Mouse (Mus musculus): ENCODE data around the gene Vegfb.
A peak's percentile ranks its signal among the peaks of the same experiment; 100 is the strongest.

The Vegfb gene

DNA sequence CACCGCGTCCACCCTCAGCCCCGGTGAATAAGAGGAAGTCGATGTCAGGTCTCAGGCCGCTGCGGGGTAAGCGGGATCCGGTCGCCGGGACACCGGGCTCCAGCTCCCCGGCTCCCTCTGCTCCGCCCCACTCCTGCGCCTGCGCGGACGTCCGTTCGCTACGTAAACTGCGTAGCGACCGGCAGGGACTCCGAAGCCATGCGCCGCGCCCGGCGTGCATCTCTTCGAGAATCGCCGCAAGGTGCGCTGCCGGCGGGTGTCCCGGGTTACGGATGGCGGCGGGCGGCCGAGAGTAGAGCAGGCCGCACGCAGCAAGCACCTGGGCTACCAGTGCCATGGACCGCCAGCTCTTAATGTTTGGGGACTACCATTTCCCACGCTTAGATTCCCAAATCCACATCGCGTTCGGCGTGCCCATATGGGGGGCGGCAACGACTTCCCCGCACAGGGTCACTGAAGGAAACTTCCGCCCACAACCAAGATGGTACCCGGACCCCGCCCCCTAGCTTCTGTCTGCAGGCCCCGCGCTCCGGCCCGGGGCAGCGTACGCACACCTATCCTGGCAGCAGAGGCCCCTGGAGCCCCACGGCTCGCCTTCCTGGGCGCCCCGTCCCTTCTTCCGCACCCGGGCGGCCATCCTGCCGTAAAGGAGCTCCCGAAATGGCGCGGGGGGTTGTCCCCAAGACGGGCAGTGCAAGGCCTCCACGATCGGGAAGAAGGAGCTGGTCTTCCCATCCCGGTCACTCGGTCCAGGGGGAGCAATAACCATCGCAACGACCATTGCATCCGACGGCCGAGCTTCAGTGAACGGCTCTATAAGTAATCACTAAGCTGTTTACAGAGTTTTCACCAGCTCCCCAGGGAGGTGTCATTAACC is 45.8 kb downstream of the Vegfb start, which contains the start of gene Bad:
Gene Bad, plus strand, starts transcription at position 490 of the 877 bp plus-strand sequence.
- peak; percentile 96 to 98 for DNase-seq

DNA sequence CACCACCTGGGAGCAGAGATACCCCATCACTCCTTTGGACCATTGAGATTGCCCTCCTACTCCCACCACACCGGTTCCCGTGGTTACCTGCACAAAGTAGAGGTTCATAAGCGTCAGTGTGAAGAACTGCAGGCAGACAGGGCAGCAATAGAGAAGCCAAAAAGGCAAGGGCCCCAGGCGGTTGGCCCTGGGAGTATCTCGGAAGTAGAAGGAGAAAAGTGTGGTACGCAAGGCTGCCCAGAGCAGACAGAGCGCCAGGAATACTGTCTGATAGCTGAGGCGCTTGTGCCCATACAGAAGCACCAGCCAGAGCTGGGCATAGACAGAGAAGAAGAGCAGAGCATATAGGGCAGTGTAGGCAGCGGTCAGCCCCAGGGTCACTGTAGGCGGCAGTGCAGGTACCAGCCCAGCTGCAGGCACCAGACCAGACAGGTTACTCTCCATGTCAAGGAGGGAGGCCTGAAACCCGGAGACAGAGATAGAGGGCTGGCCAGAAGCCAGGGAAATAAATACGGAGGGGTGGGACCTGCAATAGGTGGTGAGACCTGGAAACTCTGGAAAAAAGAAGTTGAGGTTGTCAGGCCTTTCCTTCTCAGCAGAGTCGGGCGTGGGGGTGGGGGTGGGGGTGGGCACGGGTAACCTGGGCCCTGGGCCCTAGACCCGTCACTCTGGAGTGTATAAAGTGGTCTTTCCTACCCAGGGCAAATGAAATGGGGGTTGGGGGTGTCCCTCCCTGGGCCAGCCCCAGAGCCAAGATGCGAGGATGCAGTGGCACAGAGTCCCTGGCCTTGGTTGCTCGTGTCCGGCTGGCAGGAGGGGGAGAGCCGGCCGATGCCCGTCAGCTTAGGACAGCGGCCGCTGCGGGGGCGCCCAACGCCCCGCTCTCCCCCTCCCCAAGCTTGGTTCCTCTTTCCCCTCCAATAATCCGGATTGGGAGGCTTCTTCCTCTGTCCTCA is 46.8 kb downstream of the Vegfb start:
- DNase-seq = peak in 1 of 2 experiments; percentile 52

DNA sequence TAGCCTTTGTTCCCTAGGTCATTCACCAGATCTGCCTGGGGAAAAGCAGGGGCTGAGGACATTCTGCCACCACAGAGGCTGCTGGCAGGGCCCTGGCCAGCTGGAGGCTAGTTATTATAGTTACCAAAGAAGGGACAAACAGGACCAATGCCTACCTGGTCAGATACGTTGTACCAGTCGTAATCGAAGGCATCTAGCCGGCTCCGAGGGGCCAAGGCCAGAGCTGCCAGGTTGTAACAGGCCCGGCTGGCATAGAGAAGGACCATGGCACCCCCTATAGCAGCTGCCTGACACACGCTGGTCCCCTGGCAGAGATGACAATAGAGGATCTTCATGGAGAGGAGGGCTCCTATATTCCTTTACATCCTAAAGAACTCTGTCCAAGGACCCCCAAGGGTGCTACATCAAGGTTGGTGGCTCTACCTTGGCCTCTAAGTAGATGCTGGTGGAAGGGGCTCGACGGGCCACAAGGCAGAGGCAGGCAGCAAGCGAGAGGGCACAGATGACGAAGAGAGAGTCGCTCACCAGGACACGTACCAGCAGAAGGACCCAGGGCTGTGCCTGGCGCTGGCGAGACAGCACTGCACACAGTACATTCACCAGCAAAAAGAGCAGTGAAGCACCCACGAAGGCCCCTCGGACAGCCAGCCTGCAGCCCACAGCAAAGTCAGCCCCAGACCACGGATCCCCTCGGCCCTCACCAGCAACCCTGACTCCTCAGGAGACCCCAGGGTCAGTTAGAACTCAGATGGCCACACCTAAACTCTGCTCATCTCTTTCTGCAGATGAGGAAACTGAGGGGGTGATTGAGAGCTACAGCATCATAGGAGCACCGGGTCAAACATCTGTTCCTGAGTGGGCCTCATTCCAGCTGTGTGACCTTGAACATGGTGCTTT is 48.1 kb downstream of the Vegfb start:
- peak; percentile 49 to 51 for DNase-seq

DNA sequence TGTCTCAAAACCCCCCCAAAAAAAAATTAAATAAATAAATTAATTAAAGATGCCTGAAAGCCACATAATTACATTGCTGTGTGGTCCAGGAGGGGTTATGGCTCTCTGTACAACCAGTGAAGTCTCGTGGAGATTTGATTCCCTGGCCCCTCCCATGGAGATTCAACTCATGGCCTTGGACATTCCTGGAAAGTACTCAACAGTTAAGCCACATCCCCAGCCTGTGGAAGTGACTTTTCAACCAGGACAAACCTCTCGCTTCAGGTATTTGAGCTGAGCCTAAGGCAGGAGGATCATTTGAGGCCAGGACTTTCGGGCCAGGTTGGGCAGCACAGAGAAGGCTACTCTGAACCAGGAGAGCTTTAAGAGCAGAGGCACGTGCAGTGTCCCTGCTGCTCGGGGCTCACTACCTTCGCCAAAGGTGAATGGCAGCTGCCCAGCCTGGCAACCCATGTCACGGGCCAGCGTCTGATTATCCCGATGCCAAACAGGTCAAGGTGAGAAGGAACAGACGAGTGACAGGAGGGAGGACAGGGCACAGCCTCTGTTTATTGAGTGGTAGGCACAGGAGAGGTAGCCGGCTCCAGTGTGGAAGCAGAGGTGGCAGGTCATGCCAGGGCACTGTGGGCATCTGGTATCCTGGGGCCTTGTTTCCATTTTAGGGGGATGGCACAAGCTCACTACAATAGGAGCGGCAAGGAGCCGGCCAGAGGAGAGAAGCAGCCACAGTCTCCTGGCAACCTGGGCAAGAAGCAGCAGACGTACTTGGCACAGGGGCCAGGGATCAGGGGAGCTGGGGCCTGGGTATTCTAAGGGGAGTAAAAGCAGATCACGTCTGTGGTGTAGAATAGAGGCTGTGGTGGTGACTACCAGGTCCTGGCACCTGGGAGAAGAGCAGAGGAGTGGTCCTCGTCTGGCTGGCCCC is 49.6 kb downstream of the Vegfb start:
- DNase-seq = peak; percentile 76 to 79

DNA sequence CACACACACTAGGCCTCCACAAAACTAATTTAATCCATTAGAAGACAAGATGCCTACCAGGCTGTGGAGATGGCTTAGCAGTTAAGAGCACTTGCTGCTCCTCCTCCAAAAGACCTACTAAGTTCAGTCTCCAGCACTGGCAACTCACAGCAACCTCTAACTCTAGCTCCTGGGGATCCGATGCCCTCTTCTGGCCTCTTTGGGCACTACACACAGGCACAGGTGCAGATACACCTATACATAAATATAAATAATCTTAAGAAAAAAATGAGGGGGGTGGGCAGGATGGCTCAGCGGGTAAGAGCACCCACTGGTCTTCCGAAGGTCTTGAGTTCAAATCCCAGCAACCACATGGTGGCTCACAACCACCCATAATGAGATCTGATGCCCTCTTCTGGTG is 51.2 kb downstream of the Vegfb start:
- peak; percentile 48 to 67 for DNase-seq

DNA sequence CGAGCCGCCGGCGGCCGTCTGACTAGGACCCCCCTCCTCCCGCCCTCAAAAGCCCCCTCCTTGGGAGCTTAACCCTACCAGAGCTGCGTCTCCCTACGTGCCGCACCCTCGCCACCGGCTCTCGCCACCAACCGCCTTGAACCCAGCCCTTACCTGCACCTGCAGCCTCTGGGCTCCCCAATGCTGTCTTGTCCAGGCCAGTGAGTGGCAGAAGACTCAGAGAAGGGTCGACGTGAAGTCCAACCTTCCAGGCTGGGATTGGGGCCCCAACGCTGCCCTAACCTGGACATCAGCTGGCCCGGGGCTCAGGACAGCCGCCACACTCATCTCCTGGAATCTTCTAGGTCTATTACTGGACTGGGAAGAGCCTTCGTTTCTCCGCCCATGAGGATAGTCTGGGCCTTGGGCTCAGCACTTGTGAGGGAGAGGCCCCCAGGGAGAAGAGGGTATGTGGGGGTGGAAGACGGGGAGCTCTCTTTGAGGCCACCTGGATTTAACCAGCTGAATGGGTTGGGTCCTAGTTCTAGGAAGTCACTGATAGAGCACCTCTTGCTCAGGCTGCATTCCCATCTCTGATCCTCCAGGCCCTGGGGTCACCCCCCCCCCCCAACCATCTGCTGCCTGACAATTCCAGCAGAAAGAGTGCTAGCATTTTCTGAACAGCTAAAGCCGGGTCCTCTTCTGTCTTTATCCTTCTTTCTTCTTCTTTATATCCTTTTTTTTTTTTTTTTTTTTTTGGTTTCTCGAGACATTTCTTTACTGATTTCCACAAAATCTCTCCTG is 53.1 kb downstream of the Vegfb start, which contains the start of gene Kcnk4:
Gene Kcnk4, minus strand, starts transcription at position 321 of the 783 bp plus-strand sequence.
- DNase-seq = peak; percentile 32 to 65

DNA sequence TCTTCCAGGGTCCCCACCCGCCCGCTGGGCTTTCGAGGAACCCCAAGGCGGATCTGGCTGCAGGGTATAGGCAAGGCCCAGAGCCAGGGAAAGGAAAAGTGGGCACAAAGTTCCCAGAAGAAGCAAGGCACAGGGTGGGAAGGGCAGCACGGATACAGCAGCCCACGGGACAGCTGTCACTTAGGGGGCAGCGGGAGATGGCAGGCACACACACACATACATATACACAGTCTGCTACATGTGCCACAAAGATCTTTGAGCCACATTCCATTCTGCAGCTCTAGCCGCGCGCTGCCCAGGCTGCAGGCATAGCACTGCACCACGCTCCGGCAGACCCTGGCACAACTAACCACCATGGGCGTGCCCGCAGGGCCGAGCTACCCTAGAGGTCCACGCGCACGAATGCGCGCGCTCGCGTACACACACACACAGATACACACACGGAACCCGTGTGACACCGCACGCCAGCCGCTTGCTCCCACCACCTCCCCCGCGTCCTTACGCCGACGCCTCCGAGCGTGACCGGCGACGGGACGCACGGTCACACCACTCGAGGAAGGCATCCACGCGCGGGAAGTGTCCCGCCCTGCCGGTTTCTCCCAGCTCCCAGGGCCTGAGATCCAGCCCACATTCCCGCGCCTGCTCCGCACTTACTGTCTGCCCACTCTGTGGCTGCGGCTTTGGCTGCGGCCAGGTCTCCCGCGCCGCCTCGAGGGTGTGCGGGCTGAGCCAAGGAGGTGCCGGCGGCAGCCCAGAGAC is 53.8 kb downstream of the Vegfb start:
- peak; percentile 76 to 81 for DNase-seq

DNA sequence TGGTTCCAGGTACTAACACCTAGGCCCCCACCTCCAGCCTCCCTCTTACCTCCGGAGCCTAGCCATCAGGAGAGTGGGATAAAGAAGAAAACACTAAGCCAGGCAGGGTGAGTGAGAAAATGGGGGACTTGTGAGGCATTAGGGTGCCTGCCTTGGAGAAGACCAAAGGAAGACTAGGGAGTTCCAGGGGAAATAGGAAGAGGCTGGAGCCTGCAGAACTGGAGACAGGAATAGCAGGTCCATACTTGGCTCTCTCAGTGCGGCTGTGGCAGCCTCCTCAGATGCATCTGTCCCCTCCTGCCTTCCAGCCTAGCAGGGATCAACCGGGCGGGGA is 54.4 kb downstream of the Vegfb start:
- DNase-seq = no peak
